Mouse (Mus musculus): ENCODE measurements at regions not wholly inside any gene's neighbourhood (a gene's known extent, or its start where the extent isn't known, plus 50 kb on each side); places are given as distances from the start of the nearest gene placed in this dataset.

DNA sequence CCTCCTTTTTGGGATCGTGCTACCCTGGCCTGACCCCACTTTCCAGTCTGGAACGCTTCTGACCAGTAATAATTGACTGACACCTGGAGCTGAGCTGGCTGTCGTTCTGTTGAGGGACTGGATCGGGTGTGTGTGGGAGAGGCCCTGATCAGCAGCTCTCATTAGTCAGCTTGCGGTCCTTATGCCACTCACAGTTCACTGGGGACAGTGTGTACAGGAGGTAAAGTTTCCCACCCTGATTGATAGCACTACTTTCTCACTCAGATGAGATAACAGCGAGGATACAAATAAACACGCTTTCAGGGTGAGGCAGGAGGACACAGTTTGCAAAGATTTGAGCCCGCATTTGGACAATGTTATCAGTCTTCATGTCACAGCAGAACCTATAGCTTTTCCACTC, 191.7 kb upstream of the Tnp1 start:
- no peak for DNase-seq (ENCODE audit: low spot score)

GRCm38 (mm10) chr1:73205788-73206187, 190.1 kb upstream of the Tnp1 start:
- no peak for DNase-seq (ENCODE audit: low spot score)

- DNase-seq (ENCODE audit: low spot score), result no peak
These were observed 184.4 kb upstream of the Tnp1 start for GRCm38 (mm10) chr1:73200112-73200511.

DNA sequence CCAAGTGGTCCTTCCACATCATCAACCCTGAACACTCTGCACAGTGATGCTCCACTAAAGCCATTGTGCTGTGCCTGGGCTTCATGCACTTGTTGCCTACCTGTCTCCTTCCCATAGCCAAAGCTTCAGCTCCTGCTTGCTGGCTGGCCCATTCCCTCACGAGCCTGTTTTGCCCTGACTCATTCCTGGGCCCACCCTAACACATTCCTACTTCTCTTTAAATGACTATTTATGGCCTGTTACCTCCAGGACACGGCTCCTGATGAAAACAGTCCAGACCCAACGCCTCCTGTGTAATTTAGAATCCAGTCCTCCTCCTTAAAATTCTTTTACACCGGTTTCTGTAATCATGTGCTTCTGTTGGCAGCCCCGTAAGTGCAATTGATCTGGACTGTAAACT, 175.1 kb upstream of the Tnp1 start:
- no peak for DNase-seq (ENCODE audit: low spot score)

- DNase-seq (ENCODE audit: low spot score), result no peak
These were observed 173.1 kb upstream of the Tnp1 start for GRCm38 (mm10) chr1:73188796-73189195.

- DNase-seq (ENCODE audit: low spot score), result no peak
These were observed 168.8 kb upstream of the Tnp1 start for GRCm38 (mm10) chr1:73184477-73184876.

- DNase-seq (ENCODE audit: low spot score), result no peak
These were observed 163.1 kb upstream of the Tnp1 start for GRCm38 (mm10) chr1:73178810-73179209.

- no peak for DNase-seq (ENCODE audit: low spot score)
These were observed 161.4 kb upstream of the Tnp1 start for GRCm38 (mm10) chr1:73177076-73177475.

- no peak for DNase-seq (ENCODE audit: low spot score)
These were observed 154.9 kb upstream of the Tnp1 start for GRCm38 (mm10) chr1:73170668-73171008.

- DNase-seq (ENCODE audit: low spot score), result no peak
These were observed 154.4 kb upstream of the Tnp1 start for GRCm38 (mm10) chr1:73169929-73170667.

DNA sequence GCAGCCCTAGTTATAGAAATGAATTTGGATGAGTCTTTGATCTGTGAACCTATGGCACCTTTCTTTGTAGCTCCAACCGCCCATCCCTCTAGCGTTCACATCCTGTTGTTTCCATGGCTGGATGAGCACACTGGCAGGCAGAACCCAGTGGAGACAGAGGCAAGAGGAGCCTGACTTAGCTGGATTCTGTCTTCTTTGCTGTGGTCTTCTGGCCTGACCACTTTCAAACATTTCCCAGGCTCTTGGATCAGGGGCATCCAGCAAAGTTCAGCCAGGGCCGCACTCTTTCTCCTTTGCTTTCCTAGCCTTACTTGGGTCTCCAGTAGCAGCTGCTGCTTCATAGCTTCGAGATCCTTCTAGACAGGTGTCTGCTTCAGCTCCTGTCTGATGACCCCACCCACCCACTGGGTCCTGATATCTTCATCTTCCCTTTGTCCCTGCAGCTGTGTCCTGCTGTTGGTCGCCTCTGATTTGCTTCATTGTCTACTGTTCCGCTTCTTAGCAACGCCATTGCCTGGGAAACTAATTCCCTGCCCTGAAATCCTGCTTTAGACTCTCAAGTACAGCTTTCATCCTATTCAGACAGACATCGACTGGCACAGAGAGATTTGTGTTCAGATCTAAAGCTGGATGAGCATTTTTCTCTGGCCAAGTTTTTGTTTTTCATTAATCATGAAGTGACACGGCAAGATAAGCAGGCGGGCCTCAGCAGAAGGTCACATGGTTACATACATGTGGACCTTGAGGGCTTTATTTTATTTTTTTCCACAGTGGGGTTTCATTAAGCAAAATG, 153.6 kb upstream of the Tnp1 start:
- DNase-seq (ENCODE audit: low spot score), result no peak

GRCm38 (mm10) chr1:73160199-73160598, 144.5 kb upstream of the Tnp1 start:
- no peak for DNase-seq (ENCODE audit: low spot score)

GRCm38 (mm10) chr1:73159405-73159976, 143.8 kb upstream of the Tnp1 start:
- DNase-seq (ENCODE audit: low spot score), result no peak

- no peak for DNase-seq (ENCODE audit: low spot score)
These were observed 137.9 kb upstream of the Tnp1 start for GRCm38 (mm10) chr1:73153438-73154097.

DNA sequence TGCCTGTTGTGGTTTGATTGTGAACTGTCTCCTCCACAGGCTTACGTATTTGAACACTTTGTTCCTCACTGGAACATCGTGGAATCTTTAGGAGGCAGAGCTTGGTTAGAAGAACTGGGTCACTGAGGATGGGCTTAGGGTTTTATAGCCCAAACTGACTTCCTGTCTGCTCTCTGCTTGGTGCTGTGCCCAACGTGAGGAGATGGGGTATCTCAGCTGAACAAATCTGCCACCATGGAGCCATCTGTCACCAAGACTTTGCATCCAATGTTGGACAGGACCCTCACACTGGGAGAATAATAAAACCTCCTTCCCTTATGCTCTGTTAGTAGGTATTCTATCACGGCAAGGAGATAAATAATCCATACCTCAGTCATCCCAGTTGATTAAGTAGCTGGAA, 134.2 kb upstream of the Tnp1 start:
- no peak for DNase-seq (ENCODE audit: low spot score)

- DNase-seq (ENCODE audit: low spot score), result no peak
These were observed 127.1 kb upstream of the Tnp1 start for GRCm38 (mm10) chr1:73142845-73143244.

- no peak for DNase-seq (ENCODE audit: low spot score)
These were observed 125.0 kb upstream of the Tnp1 start for GRCm38 (mm10) chr1:73140557-73141345.

GRCm38 (mm10) chr1:73130215-73130861, 114.6 kb upstream of the Tnp1 start:
- DNase-seq (ENCODE audit: low spot score), result no peak

DNA sequence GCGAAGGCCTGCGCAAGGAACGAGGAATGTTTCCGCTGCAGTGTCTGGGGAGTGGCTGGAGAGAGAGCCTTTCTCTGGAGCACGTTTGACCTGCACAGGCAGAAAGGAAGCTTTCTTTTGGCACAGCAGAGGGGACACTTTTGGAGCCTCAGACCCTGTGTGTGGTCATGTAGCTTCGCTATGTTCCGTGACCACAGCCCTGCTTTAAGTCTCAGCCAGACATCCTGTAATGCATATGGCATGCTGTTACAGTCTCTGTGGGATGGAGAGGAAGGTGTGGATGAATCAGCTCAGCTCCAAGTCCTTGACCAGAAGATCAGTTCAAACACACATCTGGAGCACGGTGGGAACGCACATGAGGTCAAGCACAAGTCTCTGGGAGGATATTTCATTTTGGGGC, 107.3 kb upstream of the Tnp1 start:
- no peak for DNase-seq (ENCODE audit: low spot score)

GRCm38 (mm10) chr1:73118661-73119060, 103.0 kb upstream of the Tnp1 start:
- DNase-seq (ENCODE audit: low spot score), result no peak

DNA sequence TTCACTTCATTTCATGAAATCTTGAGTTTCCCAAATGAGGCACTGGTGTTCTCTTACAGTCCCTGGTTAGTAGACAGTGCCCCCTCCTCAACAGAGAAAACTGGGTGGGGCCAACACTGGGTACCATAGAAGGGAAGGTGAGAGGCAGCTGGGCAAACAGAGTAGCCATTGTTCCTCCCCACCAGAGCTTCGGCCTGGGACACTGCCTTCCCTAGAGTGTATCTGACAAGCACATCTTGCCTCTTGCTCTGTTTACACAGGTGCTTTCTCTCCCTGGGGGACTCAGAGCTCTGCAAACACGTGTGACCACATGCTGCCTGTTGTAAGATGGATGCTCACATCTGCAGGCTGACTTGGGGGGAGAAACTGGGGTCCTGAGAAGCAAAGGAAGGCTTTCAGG, 100.8 kb upstream of the Tnp1 start:
- no peak for DNase-seq (ENCODE audit: low spot score)

All from adipocyte (in vitro differentiated cells).